Mouse (Mus musculus): ENCODE data around the gene Alpk1.

GRCm38 (mm10) chr3:127713112-127713511 lies 67.2 kb downstream of the Alpk1 start:
- TF ChIP-seq CTCF (IDR thresholded peaks at IDR 0.05; ENCODE audit: control insufficient read depth, insufficient read depth, low read length) (no peak), POLR2A (IDR thresholded peaks at IDR 0.05; ENCODE audit: borderline replicate concordance, control insufficient read depth, low read depth, low read length) (no peak)

Data from bone marrow, adult 2 months (tissue).